In genomic region chr3:94436420-94436819, GRCm38 (mm10) we compare ENCODE assay signal across 43 mouse cellular contexts. TPM values are rescaled to one million over a fixed set of nuclear protein-coding genes. Genes with fewer than 3 reads are reported as not detected.
"Had no signal": no experiment of that assay in that cellular context is flagged by ENCODE, and none has a peak within 500 bp of the region (broad histone marks: within the 10 kb centered on the region; RNA-seq: fewer than 3 reads in every experiment).

No protein-coding gene starts in this region.

- DNase-seq: left cerebral cortex, postnatal 4 days; liver; liver, embryonic 13.5 days; liver, postnatal 0 days; lung, adult 18-20 months; lung, adult 2 months; lung, embryonic 14.5 days; lung, postnatal 10 days; lung, postnatal 14 days; lung, postnatal 36 days; lung, postnatal 4 days; midbrain, embryonic 14.5 days had no signal

- H3K4me2 ChIP-seq: limb, embryonic 12.5 days; limb, embryonic 13.5 days; limb, embryonic 15.5 days; liver, embryonic 11.5 days; liver, embryonic 12.5 days; liver, embryonic 13.5 days; liver, embryonic 15.5 days; lung, embryonic 14.5 days; lung, embryonic 15.5 days; midbrain, embryonic 11.5 days; midbrain, embryonic 12.5 days; midbrain, embryonic 13.5 days; midbrain, embryonic 15.5 days had no signal

- H3K9me3 ChIP-seq: limb, embryonic 10.5 days; limb, embryonic 12.5 days; limb, embryonic 13.5 days; limb, embryonic 15.5 days; liver, embryonic 12.5 days; liver, embryonic 13.5 days; liver, embryonic 15.5 days; lung, embryonic 15.5 days; megakaryocyte, embryonic 14.5 days; midbrain, embryonic 10.5 days; midbrain, embryonic 12.5 days; midbrain, embryonic 13.5 days; midbrain, embryonic 15.5 days had no signal

- H3K9ac ChIP-seq: limb, embryonic 12.5 days; limb, embryonic 13.5 days; limb, embryonic 15.5 days; liver, embryonic 12.5 days; liver, embryonic 13.5 days; liver, embryonic 14.5 days; liver, embryonic 15.5 days; liver, postnatal 0 days; lung, embryonic 14.5 days; lung, embryonic 15.5 days; midbrain, embryonic 12.5 days; midbrain, embryonic 13.5 days; midbrain, embryonic 15.5 days had no signal

- ATAC-seq: liver, embryonic 12.5 days; liver, postnatal 0 days; lung, postnatal 0 days; midbrain, embryonic 13.5 days; midbrain, embryonic 15.5 days; midbrain, embryonic 16.5 days had no signal

- H3K27ac ChIP-seq: limb, embryonic 10.5 days; limb, embryonic 12.5 days; limb, embryonic 13.5 days; limb, embryonic 15.5 days; liver, embryonic 12.5 days; liver, embryonic 13.5 days; liver, embryonic 14.5 days; liver, embryonic 15.5 days; lung, embryonic 15.5 days; macrophage; midbrain, embryonic 10.5 days; midbrain, embryonic 12.5 days; midbrain, embryonic 13.5 days; midbrain, embryonic 15.5 days had no signal

- H3K36me3 ChIP-seq: limb, embryonic 10.5 days; limb, embryonic 12.5 days; limb, embryonic 13.5 days; limb, embryonic 15.5 days; liver, embryonic 12.5 days; liver, embryonic 13.5 days; liver, embryonic 15.5 days; lung, embryonic 15.5 days; midbrain, embryonic 10.5 days; midbrain, embryonic 15.5 days had no signal

- H3K27me3 ChIP-seq: midbrain, embryonic 12.5 days; midbrain, embryonic 15.5 days had no signal

- H3K4me1 ChIP-seq: limb, embryonic 10.5 days; limb, embryonic 12.5 days; limb, embryonic 13.5 days; limb, embryonic 15.5 days; liver, embryonic 12.5 days; liver, embryonic 13.5 days; liver, embryonic 15.5 days; lung, embryonic 15.5 days; midbrain, embryonic 10.5 days; midbrain, embryonic 12.5 days; midbrain, embryonic 13.5 days; midbrain, embryonic 15.5 days had no signal

- H3K4me3 ChIP-seq: limb, embryonic 10.5 days; limb, embryonic 12.5 days; limb, embryonic 13.5 days; limb, embryonic 15.5 days; liver, embryonic 12.5 days; liver, embryonic 13.5 days; liver, embryonic 15.5 days; lung, embryonic 15.5 days; megakaryocyte, embryonic 14.5 days; midbrain, embryonic 10.5 days; midbrain, embryonic 12.5 days; midbrain, embryonic 13.5 days; midbrain, embryonic 15.5 days; myocyte had no signal

RNA-seq across cellular contexts. Expression of gene Oaz3, which starts 7.3 kb away (rescaled TPM):
- total RNA-seq: left cerebral cortex, adult 8-10 months; left cerebral cortex, postnatal 10 days; left cerebral cortex, postnatal 14 days; left cerebral cortex, postnatal 25 days; left cerebral cortex, postnatal 36 days; left cerebral cortex, postnatal 4 days; megakaryocyte progenitor cell, adult 5-6 weeks; megakaryocyte, adult 5-6 weeks; megakaryocyte-erythroid progenitor cell, adult 5-6 weeks; midbrain, postnatal 0 days; monocyte, adult 5-6 weeks had no signal
- polyA plus RNA-seq: lung, adult 2 months; macrophage; midbrain, embryonic 11.5 days had no signal

RNA-seq across cellular contexts. Expression of gene Lingo4, which starts 38.1 kb away (rescaled TPM):
- total RNA-seq: megakaryocyte progenitor cell, adult 5-6 weeks; megakaryocyte, adult 5-6 weeks; monocyte, adult 5-6 weeks had no signal
- polyA plus RNA-seq: limb, embryonic 10.5 days; limb, embryonic 11.5 days; limb, embryonic 12.5 days; liver, embryonic 11.5 days; macrophage; myocyte had no signal

RNA-seq across cellular contexts. Expression of gene Celf3, which starts 41.7 kb away (rescaled TPM):
- total RNA-seq: liver, adult 2 months; megakaryocyte, adult 5-6 weeks; megakaryocyte-erythroid progenitor cell, adult 5-6 weeks; monocyte, adult 5-6 weeks had no signal
- polyA plus RNA-seq: liver, adult 2 months; macrophage had no signal
